ENCODE assay signal across 8 mouse cellular contexts in genomic region chr12:71310068-71310931, GRCm38 (mm10). TPM values are rescaled to one million over a fixed set of nuclear protein-coding genes. Genes with fewer than 3 reads are reported as not detected.
DNase-seq lines count a peak whose midpoint lies in the region; ATAC-seq lines count a peak whose summit lies in the region.

No protein-coding gene starts in this region.

- no peak for ATAC-seq in CD4-positive, CD25-positive, alpha-beta regulatory T cell, adult 4 months
- ATAC-seq in heart, embryonic 15.5 days (replicated peaks; ENCODE audit: insufficient number of reproducible peaks, insufficient read depth, low FRiP score, low read depth) = peak; percentile 36; the same call in 1 of the 2 replicates
- ATAC-seq in midbrain, embryonic 14.5 days (ENCODE audit: low FRiP score, low TSS enrichment) = peak; percentile 74

- H3K4me2 ChIP-seq in heart, embryonic 15.5 days = peak overlapping the region; percentile 85
- H3K4me2 ChIP-seq in midbrain, embryonic 14.5 days (ENCODE audit: low read length) = peak overlapping the region; percentile 69

- H3K36me3 ChIP-seq in heart, embryonic 15.5 days = 0 out of 2 replicates have a peak, but pooled peaks cover 8% of the 10 kb centered on the region
- H3K36me3 ChIP-seq in midbrain, embryonic 14.5 days (ENCODE audit: control insufficient read depth, insufficient read depth, low read length) = peaks cover 24% of the 10 kb centered on the region

- no peaks in the 10 kb centered on the region for H3K9me3 ChIP-seq in heart, embryonic 15.5 days (replicated peaks)
- H3K9me3 ChIP-seq in midbrain, embryonic 14.5 days (ENCODE audit: control insufficient read depth, low read length) = no peaks in the 10 kb centered on the region

- H3K4me1 ChIP-seq in heart, embryonic 15.5 days (replicated peaks) = no peaks in the 10 kb centered on the region; the same call in 1 of the 2 replicates
- 0 out of 2 replicates have a peak, but pooled peaks cover 8% of the 10 kb centered on the region for H3K4me1 ChIP-seq in midbrain, embryonic 14.5 days (ENCODE audit: control insufficient read depth, insufficient read depth, low read length)

- intact Hi-C loops in left cerebral cortex, postnatal 14 days (cut with DNase I) = loop anchor here (2.0 to 10.0 kb wide), 2 partner anchors 265 to 397 kb away; no protein-coding TSS in a partner anchor

- 0 out of 2 replicates have a peak, but pooled peaks cover 2% of the 10 kb centered on the region for H3K27me3 ChIP-seq in heart, embryonic 15.5 days
- H3K27me3 ChIP-seq in midbrain, embryonic 14.5 days (ENCODE audit: control insufficient read depth, insufficient read depth, low read length) = no peaks in the 10 kb centered on the region

- WGBS in heart, embryonic 15.5 days = under 1% methylated on average over 56 of the region's 56 CpGs
- under 1% methylated on average over 55 of the region's 56 CpGs for WGBS in midbrain, embryonic 14.5 days

- peak overlapping the region; percentile 82 for H3K9ac ChIP-seq in heart, embryonic 15.5 days
- H3K9ac ChIP-seq in midbrain, embryonic 14.5 days (replicated peaks; ENCODE audit: low read length) = peak overlapping the region; percentile 94

- H3K4me3 ChIP-seq in heart, embryonic 15.5 days = peak overlapping the region; percentile 88
- peak overlapping the region; percentile 85 for H3K4me3 ChIP-seq in midbrain, embryonic 14.5 days (replicated peaks; ENCODE audit: low read depth, low read length)

- H3K27ac ChIP-seq in heart, embryonic 15.5 days = peak overlapping the region; percentile 89
- H3K27ac ChIP-seq in midbrain, embryonic 14.5 days (replicated peaks; ENCODE audit: low read depth, low read length) = peak overlapping the region; percentile 91

- DNase-seq in CD4-positive, CD25-positive, alpha-beta regulatory T cell, adult 2 months (ENCODE audit: low read depth, low spot score) = peak; percentile 3
- DNase-seq in NIH3T3 (ENCODE audit: low read depth) = peak; percentile 40
- DNase-seq in embryo, embryonic 10.5 days (ENCODE audit: low spot score) = peak; percentile 63
- DNase-seq in left cerebral cortex, postnatal 14 days (ENCODE audit: low spot score in 2 of 2) = peak; percentile 18
- peak; percentile 75 for DNase-seq in midbrain, embryonic 14.5 days
- peak; percentile 11 for DNase-seq in testis, postnatal 14 days (ENCODE audit: low spot score)

RNA-seq across cellular contexts. Expression of gene Dact1, which starts 0.6 kb away (rescaled TPM):
- polyA plus RNA-seq in CD4-positive, CD25-positive, alpha-beta regulatory T cell, adult 4 months (2017; shearing (Covaris generic)) = not detected
- 8.6 and 12.4 TPM in 2 replicates for polyA plus RNA-seq in heart, embryonic 15.5 days (2015; fragmentation: Nextera tagmentation; extraction: Ambion mirVana)
- total RNA-seq in left cerebral cortex, postnatal 14 days (2021) = 10 to 100 TPM; 13.1 to 13.4 TPM
- 34.6 and 35.8 TPM in 2 replicates for polyA plus RNA-seq in midbrain, embryonic 14.5 days (2014; fragmentation: Nextera tagmentation; extraction: Ambion mirVana)

Comparison
In these comparisons a context has a peak if more than half of its experiments do, and no peak if none do; other contexts are left out.
1. DNase-seq: peak in every context shown above with its lines; median percentile 75 in midbrain, embryonic 14.5 days; 63 in embryo, embryonic 10.5 days; 40 in NIH3T3; 18 in left cerebral cortex, postnatal 14 days; 11 in testis, postnatal 14 days; 3 in CD4-positive, CD25-positive, alpha-beta regulatory T cell, adult 2 months.